Mouse (Mus musculus) stomach, postnatal 0 days (tissue): Measurements from ENCODE around the gene Cux1.

Experiments used
- CTCF ChIP-seq: IDR thresholded peaks from 2 replicates; pipeline ENCODE4 v1.5.1; 2016; ENCODE audit warnings: antibody characterized with exemption, low read depth, mild to moderate bottlenecking, moderate library complexity
- EP300 ChIP-seq: optimal IDR thresholded peaks from 2 replicates; pipeline ENCODE3; 2016; ENCODE audit warnings: antibody characterized with exemption

GRCm38 (mm10) chr5:136421885-136422284 lies 145.4 kb downstream of the Cux1 start:
- TF ChIP-seq CTCF (no peak), EP300 (no peak)
